ENCODE assay signal across 9 mouse cellular contexts in the genomic region with DNA sequence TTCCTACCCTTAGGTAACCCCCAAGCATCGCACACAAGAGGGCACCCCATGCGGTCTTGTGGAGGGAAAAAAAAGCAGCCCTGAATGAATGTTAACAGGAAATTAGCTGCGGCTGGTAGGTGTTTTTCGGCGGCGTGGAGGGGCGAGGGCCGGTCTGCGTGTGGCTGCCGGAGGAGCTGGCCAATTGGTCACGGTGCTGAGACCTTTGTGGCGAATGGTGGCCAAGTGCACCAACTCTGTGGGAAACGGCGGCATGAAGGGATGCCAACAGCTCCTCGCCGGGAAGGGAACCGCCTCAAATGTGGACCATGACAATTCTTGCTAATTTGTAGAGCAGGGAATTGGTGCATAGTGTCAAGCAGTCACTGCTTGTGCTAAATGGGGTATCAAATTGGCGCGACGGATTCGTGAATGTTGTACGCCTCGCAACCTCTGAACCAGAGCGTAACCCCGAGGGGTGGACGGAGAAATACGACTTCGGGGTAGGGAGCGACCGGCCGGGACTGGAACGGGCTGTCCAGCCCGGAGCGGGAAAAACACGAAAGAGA. TPM values are rescaled to one million over a fixed set of nuclear protein-coding genes. Genes with fewer than 3 reads are reported as not detected.
A peak's percentile ranks its signal among the peaks of the same experiment; 100 is the strongest.
DNase-seq lines count a peak whose midpoint lies in the region; ATAC-seq and TF ChIP-seq lines count a peak whose summit lies in the region.
"Had no signal": no experiment of that assay in that cellular context is flagged by ENCODE, and none has a peak within 500 bp of the region (broad histone marks: within the 10 kb centered on the region; RNA-seq: fewer than 3 reads in every experiment).

No protein-coding gene starts in this region.

- 0 out of 2 replicates have a peak overlapping the region, but pooled peaks have one; percentile 0 for H3K4me3 ChIP-seq in kidney, embryonic 14.5 days (ENCODE audit: low read length)
- 0 out of 2 replicates have a peak overlapping the region, but pooled peaks have one; percentile 4 for H3K4me3 ChIP-seq in hindbrain, embryonic 12.5 days
- H3K4me3 ChIP-seq in cerebellum, adult 2 months (replicated peaks; ENCODE audit: insufficient read depth, low read depth, low read length): no peak overlapping the region

- H3K4me1 ChIP-seq in kidney, embryonic 14.5 days (ENCODE audit: control insufficient read depth, insufficient read depth, low read length): peaks cover 5% of the 10 kb centered on the region; the same call in 1 of the 2 replicates
- H3K4me1 ChIP-seq in hindbrain, embryonic 12.5 days: peaks cover 14% of the 10 kb centered on the region
- H3K4me1 ChIP-seq in cerebellum, adult 2 months (ENCODE audit: control insufficient read depth, insufficient read depth, low read length): no peaks in the 10 kb centered on the region

- no peak for TF ChIP-seq POLR2A in brain, embryonic 14.5 days (IDR thresholded peaks at IDR 0.05; ENCODE audit: borderline replicate concordance, extremely low read depth, insufficient read depth, insufficient read length, poor library complexity, severe bottlenecking)
- TF ChIP-seq POLR2A in cerebellum, adult 2 months (IDR thresholded peaks at IDR 0.05; ENCODE audit: borderline replicate concordance, insufficient read depth, low read length): no peak

- no peak overlapping the region for H3K27ac ChIP-seq in kidney, embryonic 14.5 days (ENCODE audit: low read depth, low read length)
- H3K27ac ChIP-seq in hindbrain, embryonic 12.5 days: no peak overlapping the region
- no peak overlapping the region for H3K27ac ChIP-seq in cerebellum, adult 2 months (ENCODE audit: insufficient read depth, low read length)
- H3K27ac ChIP-seq: liver, embryonic 14.5 days had no signal

- no peak for TF ChIP-seq CTCF in brain, embryonic 14.5 days (IDR thresholded peaks at IDR 0.05; ENCODE audit: borderline replicate concordance, extremely low read depth, insufficient read depth, insufficient read length)
- TF ChIP-seq CTCF in cerebellum, adult 2 months (IDR thresholded peaks at IDR 0.05; ENCODE audit: borderline replicate concordance, insufficient read depth, low read depth, low read length): no peak

- ATAC-seq in kidney, embryonic 14.5 days (ENCODE audit: low FRiP score, low TSS enrichment): no peak
- ATAC-seq in hindbrain, embryonic 12.5 days (ENCODE audit: low FRiP score): peak; percentile 29

- no peaks in the 10 kb centered on the region for H3K36me3 ChIP-seq in kidney, embryonic 14.5 days (ENCODE audit: control insufficient read depth, insufficient read depth, low read length)
- no peaks in the 10 kb centered on the region for H3K36me3 ChIP-seq in hindbrain, embryonic 12.5 days

- DNase-seq in kidney, adult 9 months: no peak
- peak; percentile 53 for DNase-seq in brain, embryonic 14.5 days (ENCODE audit: low read depth)
- peak; percentile 45 for DNase-seq in naive thymus-derived CD4-positive, alpha-beta T cell, adult 2 months (ENCODE audit: low read depth)
- no peak for DNase-seq in layer of hippocampus, adult 18-20 months (ENCODE audit: low spot score in 2 of 2)
- no peak for DNase-seq in thymus, postnatal 0 days (ENCODE audit: low spot score)
- DNase-seq in cerebellum, adult 2 months: no peak

- no peak overlapping the region for H3K4me2 ChIP-seq in kidney, embryonic 14.5 days (replicated peaks; ENCODE audit: low read depth, low read length)
- 0 out of 2 replicates have a peak overlapping the region, but pooled peaks have one; percentile 2 for H3K4me2 ChIP-seq in hindbrain, embryonic 12.5 days (replicated peaks)

- no peak overlapping the region for H3K9ac ChIP-seq in kidney, embryonic 14.5 days (ENCODE audit: low read depth, low read length)
- no peak overlapping the region for H3K9ac ChIP-seq in hindbrain, embryonic 12.5 days
- H3K9ac ChIP-seq: liver, embryonic 14.5 days had no signal

- H3K9me3 ChIP-seq in kidney, embryonic 14.5 days (ENCODE audit: control insufficient read depth, low read length): no peaks in the 10 kb centered on the region
- no peaks in the 10 kb centered on the region for H3K9me3 ChIP-seq in hindbrain, embryonic 12.5 days (replicated peaks)

- WGBS in kidney, embryonic 14.5 days: under 1% methylated on average over 35 of the region's 35 CpGs
- WGBS in hindbrain, embryonic 12.5 days: under 1% methylated on average over 35 of the region's 35 CpGs
- WGBS in cerebellum, adult 2 months: 2% methylated on average over 35 of the region's 35 CpGs

- H3K27me3 ChIP-seq in kidney, embryonic 14.5 days (ENCODE audit: control insufficient read depth, insufficient read depth, low read length): peaks cover 97% of the 10 kb centered on the region
- H3K27me3 ChIP-seq in hindbrain, embryonic 12.5 days: peaks cover 97% of the 10 kb centered on the region
- peaks cover 9% of the 10 kb centered on the region; the same call in 1 of the 2 replicates for H3K27me3 ChIP-seq in cerebellum, adult 2 months (ENCODE audit: control insufficient read depth, insufficient read depth, low read length)

RNA-seq across cellular contexts. Expression of a gene that starts 1.5 kb away (rescaled TPM):
- not detected in 2 replicates for polyA plus RNA-seq in kidney, embryonic 14.5 days (2014; fragmentation: Nextera tagmentation; extraction: Ambion mirVana)
- 9.6 and 14.1 TPM in 2 replicates for polyA plus RNA-seq in brain, embryonic 14.5 days (2012; rRNA removed)
- 17.9 and 30.8 TPM in 2 replicates for polyA plus RNA-seq in hindbrain, embryonic 12.5 days (2016; fragmentation: Nextera tagmentation; extraction: Ambion mirVana)
- total RNA-seq in layer of hippocampus, adult 18-20 months (2021): not detected
- polyA plus RNA-seq in thymus, postnatal 0 days (2015; fragmentation: Nextera tagmentation; extraction: Ambion mirVana): 0.05 TPM in 1 of 2 replicates, not detected in the other
- polyA plus RNA-seq in cerebellum, adult 2 months (2012; rRNA removed): not detected in 2 replicates
- polyA plus RNA-seq: liver, embryonic 14.5 days had no signal

Comparison
In these comparisons a context has a peak if more than half of its experiments do, and no peak if none do; other contexts are left out.
1. DNase-seq: peak in brain, embryonic 14.5 days (single experiment) and naive thymus-derived CD4-positive, alpha-beta T cell, adult 2 months (single experiment); none in kidney, adult 9 months (single experiment), layer of hippocampus, adult 18-20 months (0 of 2), thymus, postnatal 0 days (single experiment) and cerebellum, adult 2 months (0 of 2).
2. RNA of a gene that starts 1.5 kb away (polyA plus RNA-seq): 17.9 to 30.8 TPM in hindbrain, embryonic 12.5 days and 9.6 to 14.1 TPM in brain, embryonic 14.5 days; not detected in kidney, embryonic 14.5 days, 0.05 TPM in thymus, postnatal 0 days and not detected in cerebellum, adult 2 months; every median in the first group is over 10 times any median in the second.